Mouse (Mus musculus): ENCODE data around the gene Mcur1.

The Mcur1 gene

GRCm38 (mm10) chr13:43493725-43494124 is 66.3 kb downstream of the Mcur1 start:
- in situ Hi-C loops (cut with MboI, MseI) = no loop called here

DNA sequence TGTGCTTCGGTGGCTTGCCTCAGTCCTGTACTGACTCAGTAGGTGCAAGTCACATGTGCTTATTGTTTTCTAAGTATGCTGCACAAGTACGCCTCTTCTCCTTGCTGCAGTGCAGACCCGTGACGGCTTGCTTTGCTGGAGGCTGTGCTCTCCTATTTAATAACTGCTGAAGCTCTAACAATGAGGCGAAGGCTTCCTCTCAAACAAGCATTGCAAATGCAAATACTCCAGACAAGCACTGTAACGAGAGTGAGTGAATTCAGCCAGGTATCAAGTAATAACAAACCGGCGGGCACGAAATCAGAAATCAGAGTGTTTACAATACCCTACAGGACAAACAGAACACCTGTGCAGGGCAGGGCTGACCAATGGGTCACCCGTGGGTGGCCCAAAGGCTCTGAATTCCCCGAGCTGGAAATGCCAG is 66.9 kb downstream of the Mcur1 start:
- in situ Hi-C loops (cut with MboI, MseI) = no loop called here
